Mouse (Mus musculus): ENCODE results near the gene Erv3.

DNA sequence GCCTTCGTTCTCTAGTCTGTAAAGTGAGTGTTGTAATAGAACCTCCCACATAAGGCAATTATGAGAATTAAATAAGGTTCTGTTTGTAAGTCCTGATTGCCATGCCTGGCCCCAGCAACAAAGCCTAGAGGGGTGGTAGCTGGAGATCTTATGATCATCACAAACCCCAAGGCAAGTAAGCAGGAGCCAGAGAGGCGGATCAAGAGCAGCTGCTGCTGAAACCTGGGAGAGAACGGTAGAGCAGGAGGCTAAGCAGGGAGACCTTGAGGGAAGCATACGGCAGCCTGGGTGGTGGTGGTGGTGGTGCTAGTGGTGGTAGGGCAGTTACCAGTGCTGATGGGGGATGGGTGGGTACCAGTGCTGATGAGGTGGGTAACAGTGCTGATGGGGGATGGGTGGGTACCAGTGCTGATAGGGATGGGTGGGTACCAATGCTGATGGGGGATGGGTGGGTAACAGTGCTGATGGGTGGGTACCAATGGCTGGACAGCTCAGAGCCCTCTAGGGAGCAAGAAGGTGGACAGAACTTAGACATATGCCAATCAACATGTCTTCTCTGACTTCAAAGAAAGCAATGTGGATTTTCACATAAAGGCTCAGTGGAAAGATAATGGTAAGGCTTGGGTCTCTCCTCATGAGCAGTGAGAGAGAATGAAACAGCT lies 32.4 kb downstream of the Erv3 start:
- TF ChIP-seq CTCF (conservative IDR thresholded peaks at IDR 0.05 in 1 of 2, IDR thresholded peaks at IDR 0.05 in 1 of 2; ENCODE audit: low read depth in 2 of 2, low read length in 2 of 2) (no peak), ETS1 (conservative IDR thresholded peaks at IDR 0.05; ENCODE audit: low read depth, low read length) (no peak), TBP (conservative IDR thresholded peaks at IDR 0.05; ENCODE audit: low read depth, low read length) (no peak), ELF1 (IDR thresholded peaks at IDR 0.05; ENCODE audit: low read depth, low read length) (no peak), PAX5 (IDR thresholded peaks at IDR 0.05; ENCODE audit: low read length) (no peak), ZC3H11A (IDR thresholded peaks at IDR 0.05; ENCODE audit: low read depth, low read length) (no peak), POLR2A (IDR thresholded peaks at IDR 0.05; ENCODE audit: low read depth, low read length) (no peak), JUND (conservative IDR thresholded peaks at IDR 0.05; ENCODE audit: low read depth, low read length) (no peak), RAD21 (IDR thresholded peaks at IDR 0.05; ENCODE audit: low read depth, low read length) (no peak), NRF1 (IDR thresholded peaks at IDR 0.05; ENCODE audit: low read depth, low read length) (no peak), IRF4 (IDR thresholded peaks at IDR 0.05; ENCODE audit: low read depth, low read length) (no peak), EP300 (IDR thresholded peaks at IDR 0.05; ENCODE audit: low read length) (no peak), MAFK (IDR thresholded peaks at IDR 0.05; ENCODE audit: insufficient replicate concordance, low read length) (no peak), USF2 (conservative IDR thresholded peaks at IDR 0.05; ENCODE audit: low read depth, low read length) (no peak)
